Mouse (Mus musculus) hindbrain, embryonic 16.5 days (tissue): ENCODE measurements around the gene Dars. TPM values are rescaled to one million over a fixed set of nuclear protein-coding genes. Genes with fewer than 3 reads are reported as not detected.

Experiments
- ATAC-seq: fragments of 200-750 bp; cut with Nextera tagmentation; 2 replicates; pipeline ENCODE4 v1.8.0; 2017; ENCODE audit warnings: moderate TSS enrichment, moderate library complexity
- H3K27ac ChIP-seq: fragments of 300-500 bp; sonication (generic); 2 replicates; pipeline ENCODE4 v1.5.1; 2014; ENCODE audit warnings: low read depth, mild to moderate bottlenecking, control low read depth, low read length, moderate library complexity
- H3K27me3 ChIP-seq: fragments of 300-500 bp; sonication (generic); replicated peaks from 2 replicates; pipeline ENCODE4 v1.6.1; 2014; ENCODE audit warnings: low read length; ENCODE audit not compliant: control insufficient read depth, insufficient read depth
- H3K36me3 ChIP-seq: fragments of 300-500 bp; sonication (generic); 2 replicates; pipeline ENCODE4 v1.6.1; 2014; ENCODE audit warnings: mild to moderate bottlenecking, low read length, moderate library complexity, mixed read lengths; ENCODE audit not compliant: control insufficient read depth, insufficient read depth
- H3K4me1 ChIP-seq: fragments of 300-500 bp; sonication (generic); 2 replicates; pipeline ENCODE4 v1.6.1; 2014; ENCODE audit warnings: low read depth, low read length; ENCODE audit not compliant: control insufficient read depth, insufficient read depth
- H3K4me2 ChIP-seq: fragments of 300-500 bp; sonication (generic); 2 replicates; pipeline ENCODE4 v1.6.1; 2014; ENCODE audit warnings: mild to moderate bottlenecking, low read length, control low read depth, moderate library complexity
- H3K4me3 ChIP-seq: fragments of 300-500 bp; sonication (generic); 2 replicates; pipeline ENCODE4 v1.5.1; 2014; ENCODE audit warnings: mild to moderate bottlenecking, low read length, control low read depth, moderate library complexity
- H3K9ac ChIP-seq: fragments of 300-500 bp; sonication (generic); 2 replicates; pipeline ENCODE4 v1.6.1; 2014; ENCODE audit warnings: low read depth, mild to moderate bottlenecking, control low read depth, low read length, moderate library complexity
- H3K9me3 ChIP-seq: fragments of 300-500 bp; sonication (generic); 2 replicates; pipeline ENCODE4 v1.6.1; 2014; ENCODE audit warnings: mild to moderate bottlenecking, low read length, moderate library complexity; ENCODE audit not compliant: control insufficient read depth
- WGBS: fragments of 180-500 bp; shearing (Covaris S2); extraction: QIAGEN DNeasy Blood & Tissue Kit; methylation state at CpG from one replicate; pipeline ENCODE4 v1.1.7; 2014; 5-methylcytosine and 5-hydroxymethylcytosine counted together
- polyA plus RNA-seq: library from polyadenylated mRNA; unstranded; fragments of >200 nt; fragmentation: Nextera tagmentation; extraction: Ambion mirVana; gene quantifications from 2 replicates; pipeline ENCODE4 v1.2.1, GENCODE M21; 2015

Dars gene
- polyA plus RNA-seq, 1 experiment from 2014 or later, result 141 TPM

DNA sequence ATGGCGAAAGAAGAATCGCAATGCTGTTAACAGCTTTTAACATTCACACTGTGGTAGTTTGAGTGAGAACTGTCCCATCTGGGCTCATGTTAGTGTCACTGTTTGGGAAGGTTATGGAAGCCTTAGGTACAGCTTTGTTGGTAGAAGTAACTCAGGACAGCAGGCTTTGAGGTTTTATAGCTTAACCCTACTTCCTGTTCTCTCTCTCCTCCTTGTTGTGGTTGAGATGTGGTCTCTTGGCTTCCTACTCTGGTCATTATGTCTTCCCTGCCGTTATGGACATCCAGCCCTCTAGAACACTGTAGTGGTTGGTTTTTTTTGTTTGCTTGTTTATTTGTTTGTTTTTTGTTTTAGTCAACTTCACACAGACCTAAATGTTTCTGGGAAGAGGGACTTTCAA is 18.8 kb upstream of the Dars start:
- H3K27me3 ChIP-seq, result no peaks in the 10 kb centered on the region
- WGBS, result 98% methylated on average over 3 of the region's 3 CpGs
- H3K4me2 ChIP-seq, result no peak overlapping the region
- no peaks in the 10 kb centered on the region; the same call in 1 of the 2 replicates for H3K4me1 ChIP-seq
- H3K4me3 ChIP-seq, result no peak overlapping the region
- no peak for ATAC-seq
- H3K27ac ChIP-seq, result no peak overlapping the region
- H3K9ac ChIP-seq, result no peak overlapping the region
- H3K36me3 ChIP-seq, result no peaks in the 10 kb centered on the region
- H3K9me3 ChIP-seq, result no peaks in the 10 kb centered on the region

DNA sequence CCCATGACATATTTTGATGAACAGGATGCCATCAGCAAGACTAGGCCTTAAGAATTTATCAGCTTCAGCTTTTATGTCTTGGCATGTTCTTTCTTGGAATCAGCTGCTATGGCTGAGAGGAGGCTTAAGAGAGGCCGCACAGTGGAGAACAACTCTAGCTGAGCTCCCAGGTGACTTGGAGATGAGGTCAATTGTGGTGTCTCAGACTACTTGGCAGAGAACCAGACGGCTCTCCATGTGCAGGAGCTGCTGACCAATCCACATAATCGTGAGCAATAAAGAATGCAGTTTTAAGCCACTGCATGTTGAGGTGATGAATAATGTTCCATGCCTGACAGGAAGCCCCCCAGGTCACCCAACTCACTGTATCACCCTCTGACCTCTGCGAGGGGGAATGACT is 18.4 kb upstream of the Dars start:
- Histone ChIP-seq H3K4me3 (no peak overlapping the region), H3K27me3 (no peaks in the 10 kb centered on the region), H3K9ac (no peak overlapping the region), H3K4me1 (no peaks in the 10 kb centered on the region), H3K36me3 (no peaks in the 10 kb centered on the region), H3K4me2 (no peak overlapping the region), H3K9me3 (no peaks in the 10 kb centered on the region), H3K27ac (no peak overlapping the region)
- no peak for ATAC-seq
- WGBS, result 84% methylated on average over 4 of the region's 4 CpGs

DNA sequence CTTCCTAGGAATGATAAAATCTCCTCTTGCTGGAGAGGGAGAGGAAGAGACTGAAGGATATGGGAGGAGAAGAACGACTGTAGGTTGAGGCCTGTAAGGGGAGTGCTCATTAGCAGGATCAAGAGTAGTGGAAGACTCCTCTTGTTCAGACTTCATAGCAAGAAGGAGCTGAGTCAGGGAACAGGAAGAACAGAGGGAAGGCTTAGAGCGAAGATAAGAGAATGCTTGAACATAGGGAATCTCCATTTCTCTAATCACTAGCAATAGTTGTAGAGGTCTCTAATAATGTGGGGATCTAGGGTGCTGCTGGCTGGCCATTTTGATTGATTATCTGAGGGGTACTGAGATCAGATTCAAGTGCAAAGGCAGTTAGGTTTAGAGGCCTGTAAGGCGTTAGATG is 7.8 kb upstream of the Dars start:
- Histone ChIP-seq H3K4me1 (no peaks in the 10 kb centered on the region), H3K9me3 (no peaks in the 10 kb centered on the region), H3K27me3 (no peaks in the 10 kb centered on the region), H3K4me3 (no peak overlapping the region), H3K9ac (no peak overlapping the region), H3K36me3 (no peaks in the 10 kb centered on the region), H3K4me2 (no peak overlapping the region), H3K27ac (no peak overlapping the region)
- WGBS, result 91% methylated on average over 3 of the region's 3 CpGs
- ATAC-seq, result no peak

DNA sequence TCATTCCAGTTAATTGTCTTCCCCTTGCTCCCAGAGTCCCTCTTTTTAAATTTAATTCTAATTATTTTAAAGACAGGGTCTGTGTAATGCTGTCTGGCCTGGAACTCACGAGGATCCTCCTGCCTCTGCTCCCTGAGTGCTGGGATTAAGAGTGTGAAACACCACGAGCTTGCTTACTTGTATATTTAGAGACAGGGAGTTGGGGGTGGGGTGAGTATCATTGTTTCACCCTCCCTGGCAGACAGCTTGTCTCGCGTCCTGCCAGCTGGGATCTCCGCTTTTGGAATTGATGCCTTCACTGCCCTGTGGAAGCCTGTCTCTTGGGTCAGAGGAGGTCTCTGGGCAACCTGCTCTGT is 343 bp upstream of the Dars start:
- peak; percentile 31 for ATAC-seq
- peak overlapping the region; percentile 95 for H3K4me3 ChIP-seq
- peaks cover 2% of the 10 kb centered on the region; the same call in 1 of the 2 replicates for H3K4me1 ChIP-seq
- 41% methylated on average over 5 of the region's 5 CpGs for whole genome bisulfite sequencing
- H3K36me3 ChIP-seq, result no peaks in the 10 kb centered on the region
- H3K4me2 ChIP-seq, result peak overlapping the region; percentile 74
- peak overlapping the region; percentile 48; the same call in 1 of the 2 replicates for H3K27ac ChIP-seq
- H3K9ac ChIP-seq, result no peak overlapping the region
- no peaks in the 10 kb centered on the region for H3K27me3 ChIP-seq
- no peaks in the 10 kb centered on the region for H3K9me3 ChIP-seq

DNA sequence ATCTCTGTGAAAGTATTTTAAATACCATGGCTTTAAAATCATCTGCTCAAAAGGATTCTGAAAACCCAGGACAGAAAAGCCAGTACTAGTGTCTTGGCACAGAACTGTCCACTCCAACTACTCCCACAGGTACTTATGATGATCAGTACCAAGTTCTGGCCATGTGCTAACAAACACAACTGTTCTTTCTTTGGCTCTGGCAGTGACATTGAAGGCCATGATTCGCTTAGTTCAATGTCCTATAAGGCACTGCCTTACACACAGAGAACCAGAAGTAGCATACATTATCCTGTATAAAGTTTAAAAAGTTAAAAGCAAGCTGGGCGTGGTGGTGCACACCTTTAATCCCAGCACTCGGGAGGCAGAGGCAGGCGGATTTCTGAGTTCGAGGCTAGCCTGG is 6.0 kb downstream of the Dars start:
- Histone ChIP-seq H3K9me3 (no peaks in the 10 kb centered on the region), H3K27ac (no peak overlapping the region), H3K27me3 (no peaks in the 10 kb centered on the region), H3K36me3 (no peaks in the 10 kb centered on the region), H3K4me3 (no peak overlapping the region), H3K9ac (no peak overlapping the region), H3K4me2 (no peak overlapping the region), H3K4me1 (peaks cover 2% of the 10 kb centered on the region; the same call in 1 of the 2 replicates)
- no peak for ATAC-seq
- 94% methylated on average over 5 of the region's 5 CpGs for WGBS

DNA sequence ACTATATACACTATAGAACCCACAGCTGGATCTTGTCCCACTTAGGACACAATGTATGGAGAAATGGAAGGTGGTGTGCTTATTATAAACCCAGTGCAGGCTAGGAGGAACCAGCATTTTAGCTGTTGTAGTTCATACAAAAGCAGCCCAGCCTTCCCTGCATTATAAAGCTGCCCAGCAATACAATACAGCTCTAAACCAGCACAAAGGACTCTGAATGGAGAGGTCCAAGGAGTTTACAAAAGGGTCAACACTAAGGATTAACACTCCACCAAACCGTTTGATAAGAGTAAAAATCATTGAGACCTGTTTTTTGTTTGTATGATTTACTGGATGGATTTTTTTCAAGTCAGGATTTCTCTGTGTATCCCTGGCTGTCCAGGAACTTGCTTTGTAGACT is 10.3 kb downstream of the Dars start:
- WGBS, result 0% methylated on average over 1 of the region's 1 CpGs
- H3K4me2 ChIP-seq, result no peak overlapping the region
- no peak overlapping the region for H3K27ac ChIP-seq

DNA sequence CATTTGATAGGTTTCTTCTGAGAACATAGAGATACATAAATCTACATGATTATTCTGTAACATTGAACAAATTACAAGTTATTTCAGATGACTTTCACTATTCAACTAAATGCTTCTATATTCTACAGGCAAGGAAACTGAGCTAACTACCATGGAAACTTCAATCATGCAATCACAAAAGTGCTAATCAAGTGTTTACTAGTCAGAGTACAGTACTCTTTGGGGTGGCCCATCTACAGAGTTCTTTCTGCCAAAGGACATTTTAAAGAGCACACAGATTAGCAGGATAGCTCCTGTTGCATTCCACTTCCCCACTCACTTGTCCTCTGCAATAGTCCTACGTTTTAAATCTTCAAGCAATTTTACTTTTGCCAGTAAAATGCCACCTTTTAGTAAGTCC is 11.5 kb downstream of the Dars start:
- 0 out of 2 replicates have a peak, but pooled peaks have one; percentile 28 for ATAC-seq
- no peak overlapping the region for H3K9ac ChIP-seq
- no peak overlapping the region for H3K4me3 ChIP-seq
- no peak overlapping the region for H3K4me2 ChIP-seq
- H3K4me1 ChIP-seq, result peaks cover 4% of the 10 kb centered on the region
- H3K9me3 ChIP-seq, result no peaks in the 10 kb centered on the region
- 18% methylated on average over 1 of the region's 1 CpGs for WGBS
- H3K36me3 ChIP-seq, result peaks cover 3% of the 10 kb centered on the region; the same call in 1 of the 2 replicates
- no peaks in the 10 kb centered on the region for H3K27me3 ChIP-seq
- no peak overlapping the region for H3K27ac ChIP-seq

More for the DNA sequence above, 10.3 kb downstream of the Dars start:
- Histone ChIP-seq H3K27me3 (no peaks in the 10 kb centered on the region), H3K9me3 (no peaks in the 10 kb centered on the region), H3K9ac (no peak overlapping the region), H3K36me3 (peaks cover 3% of the 10 kb centered on the region; the same call in 1 of the 2 replicates), H3K4me1 (peaks cover 4% of the 10 kb centered on the region), H3K4me3 (no peak overlapping the region)
- ATAC-seq, result no peak

DNA sequence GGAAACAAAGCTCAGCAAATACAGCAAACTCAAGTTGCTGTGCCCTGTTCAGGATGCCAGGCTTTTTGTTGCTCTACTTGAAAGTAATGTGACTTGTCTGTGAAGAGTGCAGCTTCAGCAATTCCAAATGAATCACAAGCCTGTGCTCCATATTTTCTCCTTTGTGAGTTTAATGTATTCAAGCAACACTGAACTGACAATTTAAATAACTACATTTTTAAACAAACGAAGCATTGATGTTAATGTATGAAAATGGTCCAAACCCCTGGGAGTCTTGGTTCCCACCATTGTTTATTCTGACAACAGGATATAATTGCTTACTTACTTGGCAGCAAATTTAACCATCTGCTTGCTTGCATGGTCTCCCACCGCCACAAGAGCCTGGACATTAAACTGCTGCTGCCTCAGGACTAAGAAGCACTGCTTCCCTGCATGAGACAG is 12.1 kb downstream of the Dars start:
- Histone ChIP-seq H3K4me3 (no peak overlapping the region), H3K27ac (peak overlapping the region; percentile 29; the same call in 1 of the 2 replicates), H3K9ac (no peak overlapping the region), H3K36me3 (peaks cover 3% of the 10 kb centered on the region; the same call in 1 of the 2 replicates), H3K9me3 (no peaks in the 10 kb centered on the region), H3K27me3 (no peaks in the 10 kb centered on the region), H3K4me1 (peaks cover 7% of the 10 kb centered on the region), H3K4me2 (no peak overlapping the region)
- ATAC-seq, result peak; percentile 94
- 8% methylated on average over 2 of the region's 2 CpGs for WGBS

DNA sequence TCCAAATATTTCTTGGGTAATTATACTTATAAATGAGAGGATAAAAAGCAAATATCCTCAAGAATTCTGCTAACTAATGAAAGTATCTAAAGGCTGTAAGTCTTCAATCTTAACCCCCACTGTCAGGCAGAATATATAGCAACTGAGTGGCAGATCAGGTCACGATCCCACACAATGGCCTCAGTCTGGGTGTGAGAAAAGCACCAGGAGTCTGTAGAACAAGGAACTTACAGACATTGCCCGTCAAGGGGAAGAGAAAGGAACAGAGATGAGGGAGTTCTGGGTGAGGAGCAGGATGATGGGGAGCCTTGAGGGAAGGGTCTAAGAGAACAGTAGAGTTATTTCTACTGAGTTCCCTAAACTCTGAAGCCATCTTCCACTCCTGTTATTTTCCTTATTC is 16.2 kb downstream of the Dars start:
- Histone ChIP-seq H3K9me3 (no peaks in the 10 kb centered on the region), H3K9ac (no peak overlapping the region), H3K4me3 (no peak overlapping the region), H3K4me1 (peaks cover 9% of the 10 kb centered on the region), H3K4me2 (no peak overlapping the region), H3K27me3 (no peaks in the 10 kb centered on the region), H3K36me3 (peaks cover 6% of the 10 kb centered on the region), H3K27ac (peak overlapping the region; percentile 51; the same call in 1 of the 2 replicates)
- no peak for ATAC-seq
- 9% methylated on average over 2 of the region's 2 CpGs for WGBS
